Mouse (Mus musculus) heart, postnatal 10 days (tissue): Measurements from ENCODE around the gene Pigz. TPM values are rescaled to one million over a fixed set of nuclear protein-coding genes. Genes with fewer than 3 reads are reported as not detected.

Experiments
- DNase-seq, 2 experiments: peaks; one replicate each; pipeline ENCODE4 v3.0.0; 2021
- intact Hi-C: fragments of 180-260 bp; cut with DNase I; formaldehyde crosslinking; loops from one replicate; pipeline ENCODE4 v1.15.1; 2025
- microRNA-seq, 2 experiments: library from miRNA; unstranded; fragments of <30 nt; microRNA quantifications; one replicate each; pipeline ENCODE4 v1.2.0; 2022
- total RNA-seq, 2 experiments: library from RNA; stranded (reverse); gene quantifications; 2 replicates each; pipeline ENCODE4 v1.2.3; 2021

Pigz gene
- total RNA-seq, 2 experiments from 2014 or later, result 1.7 to 2.0 TPM

GRCm38 (mm10) chr16:31992039-31992438 lies 58.4 kb downstream of the Pigz start:
- intact Hi-C loops, result no loop called here
- no peak for DNase-seq

DNA sequence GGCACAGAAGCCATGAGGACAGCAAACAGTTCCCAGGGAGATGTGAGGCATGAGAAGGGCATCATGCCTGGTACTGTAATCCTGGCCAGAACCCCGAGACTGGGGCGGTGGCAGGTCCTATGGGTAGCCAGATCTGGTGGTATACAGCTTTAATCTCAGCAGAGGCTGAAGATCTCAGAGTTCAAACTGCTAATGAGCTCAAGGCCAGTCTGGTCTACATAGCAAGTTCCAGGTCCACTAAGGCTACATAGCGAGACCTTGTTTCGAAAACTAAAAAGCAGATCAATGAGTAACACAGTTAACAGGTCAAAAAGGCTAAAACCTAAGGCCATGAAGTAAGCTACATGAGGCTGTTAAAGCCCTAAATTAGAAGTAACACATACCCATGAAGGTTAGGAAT lies 59.5 kb downstream of the Pigz start:
- DNase-seq, result no peak
- intact Hi-C loops, result no loop called here

DNA sequence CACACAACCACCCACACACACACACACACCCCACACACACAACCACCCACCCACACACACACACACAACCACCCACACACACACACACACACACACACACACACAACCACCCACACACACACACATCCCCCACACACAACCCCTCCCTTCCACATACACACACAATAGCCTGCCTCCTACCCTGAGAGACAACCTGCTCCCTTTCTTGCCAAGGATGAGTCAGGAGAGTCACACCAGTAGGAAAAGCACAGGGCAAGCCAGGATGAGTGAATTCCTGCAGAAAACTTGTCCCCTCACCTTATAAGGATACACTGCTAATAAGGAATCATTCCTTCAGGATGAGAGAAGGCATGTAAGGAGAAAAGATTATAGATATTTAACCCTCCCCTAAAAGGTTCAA lies 60.3 kb downstream of the Pigz start:
- intact Hi-C loops, result no loop called here
- DNase-seq, result no peak

Small RNA genes within 50 kb of the gene (microRNA-seq; reads per million reads assigned to microRNA genes)
- 0 reads per million in 2 experiments for gene Gm26269

Other genes with a start within 250 kb of the Pigz start
- gene Meltf, start 55.0 kb upstream of the Pigz start, total RNA-seq, result under 1 TPM in 1 of 2 experiments, not detected in 1; 0.05 TPM
- 10 to 100 TPM; 73.1 to 74.1 TPM for gene 0610012G03Rik, start 14.6 kb downstream of the Pigz start, total RNA-seq
- 10 to 100 TPM; 22.4 to 29.3 TPM for gene Ncbp2, start 14.7 kb downstream of the Pigz start, total RNA-seq
- 10 to 100 TPM; 18.1 to 18.4 TPM for gene Senp5, start 69.4 kb downstream of the Pigz start, total RNA-seq
- gene Pak2, start 145.5 kb downstream of the Pigz start, total RNA-seq, result 10 to 100 TPM; 42.4 to 42.5 TPM
- 10 to 100 TPM; 23.9 to 26.6 TPM for gene Pigx, start 165.9 kb downstream of the Pigz start, total RNA-seq
- 10 to 100 TPM in 1 of 2 experiments, 1 to 10 TPM in 1; 9.6 to 10.6 TPM for gene Cep19, start 165.9 kb downstream of the Pigz start, total RNA-seq
- gene Nrros, start 231.7 kb downstream of the Pigz start, total RNA-seq, result 1 to 10 TPM; 5.7 to 6.8 TPM
- not detected for gene Bex6, start 246.0 kb downstream of the Pigz start, total RNA-seq